Mouse (Mus musculus) kidney, adult 18-20 months (tissue): ENCODE data around the gene Homer1.

Source experiments
- DNase-seq: peaks from one replicate; pipeline ENCODE4 v3.0.0; 2021

The Homer1 gene

DNA sequence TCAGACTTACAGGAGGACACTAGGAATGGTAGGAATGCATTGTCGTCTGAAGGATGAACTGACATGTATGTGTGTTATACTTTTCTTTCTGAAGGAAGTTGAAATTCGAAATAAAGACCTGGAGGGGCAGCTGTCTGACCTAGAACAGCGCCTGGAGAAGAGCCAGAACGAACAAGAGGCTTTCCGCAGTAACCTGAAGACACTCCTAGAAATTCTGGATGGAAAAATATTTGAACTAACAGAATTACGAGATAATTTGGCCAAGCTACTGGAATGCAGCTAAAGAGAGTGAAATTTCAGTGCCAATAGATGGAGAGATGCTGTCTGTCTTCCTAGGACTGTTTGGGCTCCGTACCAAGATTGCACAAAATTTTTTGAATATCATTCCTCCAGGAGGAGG is 102.5 kb downstream of the Homer1 start:
- no peak for DNase-seq

DNA sequence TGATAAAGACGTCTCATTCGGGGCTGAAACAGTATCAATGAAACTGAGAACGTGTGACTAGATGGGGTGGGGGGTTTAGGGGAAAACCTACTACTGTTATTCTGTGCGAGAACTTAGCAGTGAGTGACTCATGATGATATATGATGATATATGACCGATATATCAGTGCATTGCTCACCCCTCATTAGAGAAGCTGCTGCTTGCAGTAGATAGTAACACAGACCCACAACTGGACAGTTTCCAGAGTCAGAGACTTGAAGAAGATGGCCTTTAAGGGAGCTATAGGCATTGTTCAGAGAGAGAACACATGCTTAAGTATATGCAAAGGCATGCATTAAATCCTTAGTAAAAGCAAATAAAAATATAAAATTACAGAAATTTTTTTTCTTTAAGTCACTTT is 107.4 kb downstream of the Homer1 start:
- no peak for DNase-seq

DNA sequence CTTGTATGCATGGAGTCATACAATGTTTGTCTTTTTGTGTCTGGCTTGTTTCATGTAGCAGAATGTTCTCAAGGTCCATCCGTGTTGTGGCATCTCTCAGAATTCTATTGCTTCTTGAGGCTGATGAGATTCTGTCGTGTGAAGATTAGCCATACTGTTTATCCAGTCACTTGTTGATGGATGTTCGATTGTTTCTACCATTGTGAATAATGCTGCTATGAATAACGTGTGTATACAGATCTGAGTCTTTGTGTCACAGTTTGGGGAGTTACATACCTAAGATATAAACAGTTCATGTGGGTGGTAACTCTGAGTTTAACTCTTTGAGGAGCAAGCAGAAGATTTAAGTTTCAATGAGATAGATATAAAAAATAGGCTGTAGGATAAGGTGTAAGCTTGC is 110.9 kb downstream of the Homer1 start:
- no peak for DNase-seq

DNA sequence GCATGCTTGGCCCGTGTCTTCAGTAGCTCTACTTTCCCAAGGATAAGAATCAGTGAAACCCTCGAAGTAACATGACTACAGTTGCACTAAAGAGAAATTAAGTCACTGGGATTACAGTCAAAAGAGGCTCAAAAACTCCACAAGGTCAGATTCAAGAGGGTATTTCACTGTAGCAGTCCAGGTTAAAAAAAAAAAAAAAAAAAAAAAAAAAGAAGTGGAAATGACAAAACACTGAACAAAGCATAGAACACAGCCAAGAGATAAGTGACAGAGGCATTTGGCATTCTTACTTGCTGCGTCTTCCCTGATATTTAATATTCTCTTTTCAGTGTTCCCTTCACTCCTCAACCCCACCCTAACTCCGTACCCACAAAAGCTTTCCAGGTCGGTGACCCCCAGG is 115.6 kb downstream of the Homer1 start:
- no peak for DNase-seq

DNA sequence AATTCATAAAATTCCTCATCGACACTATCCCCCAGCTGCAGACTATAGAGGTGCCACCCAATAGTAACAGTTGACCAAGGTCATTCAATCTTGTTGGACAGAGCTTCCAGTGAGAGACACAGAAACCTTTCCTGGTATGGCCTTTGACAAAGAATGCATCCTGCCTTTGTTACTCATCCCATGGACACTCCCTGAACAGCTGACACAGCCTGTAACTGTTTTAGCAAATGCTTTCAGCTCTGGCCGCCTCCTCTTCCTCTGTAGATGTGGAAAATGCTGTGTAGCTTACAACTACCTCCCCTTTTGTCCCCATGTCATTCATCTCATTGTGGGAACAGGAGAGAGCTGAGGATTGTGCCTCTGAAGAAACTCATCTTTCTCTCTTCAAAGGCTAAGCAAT is 118.9 kb downstream of the Homer1 start:
- DNase-seq: no peak

DNA sequence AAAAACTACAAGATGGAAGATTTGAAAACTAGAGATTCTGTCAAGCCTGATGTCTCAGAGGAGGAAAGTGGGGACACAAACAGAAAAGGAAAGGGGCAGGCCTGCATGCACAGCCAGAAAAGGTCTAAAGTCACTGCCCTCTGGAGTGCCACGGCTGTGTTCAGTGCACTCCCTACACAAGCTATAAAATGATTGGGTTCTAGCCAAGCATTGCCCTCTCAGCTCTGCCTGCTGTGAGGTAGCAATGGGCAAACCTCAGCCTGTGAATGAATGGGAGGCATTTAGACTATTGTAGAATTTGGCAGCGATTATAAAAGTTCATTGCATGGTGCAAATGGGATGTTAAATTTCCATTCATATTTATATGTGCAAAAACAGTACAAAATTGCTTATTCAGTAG is 120.3 kb downstream of the Homer1 start:
- no peak for DNase-seq

DNA sequence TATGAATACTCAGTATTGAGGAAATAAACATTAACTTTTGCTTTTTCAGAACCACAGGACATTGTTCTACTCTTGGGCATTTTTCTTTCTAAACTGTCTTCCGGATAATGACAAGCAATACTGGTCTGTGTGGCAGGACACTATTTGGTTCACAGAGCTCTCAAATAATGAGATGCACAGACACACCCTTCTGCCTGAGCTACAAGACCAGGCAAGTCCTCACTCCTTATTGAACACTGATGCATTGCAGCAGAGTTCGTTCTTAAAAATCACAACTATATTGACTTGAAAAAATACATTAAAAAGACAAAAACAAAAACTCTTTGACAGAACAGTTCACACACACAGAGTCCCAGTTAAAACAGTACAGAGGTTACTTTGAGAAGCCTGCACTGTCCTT is 123.8 kb downstream of the Homer1 start:
- DNase-seq: no peak

DNA sequence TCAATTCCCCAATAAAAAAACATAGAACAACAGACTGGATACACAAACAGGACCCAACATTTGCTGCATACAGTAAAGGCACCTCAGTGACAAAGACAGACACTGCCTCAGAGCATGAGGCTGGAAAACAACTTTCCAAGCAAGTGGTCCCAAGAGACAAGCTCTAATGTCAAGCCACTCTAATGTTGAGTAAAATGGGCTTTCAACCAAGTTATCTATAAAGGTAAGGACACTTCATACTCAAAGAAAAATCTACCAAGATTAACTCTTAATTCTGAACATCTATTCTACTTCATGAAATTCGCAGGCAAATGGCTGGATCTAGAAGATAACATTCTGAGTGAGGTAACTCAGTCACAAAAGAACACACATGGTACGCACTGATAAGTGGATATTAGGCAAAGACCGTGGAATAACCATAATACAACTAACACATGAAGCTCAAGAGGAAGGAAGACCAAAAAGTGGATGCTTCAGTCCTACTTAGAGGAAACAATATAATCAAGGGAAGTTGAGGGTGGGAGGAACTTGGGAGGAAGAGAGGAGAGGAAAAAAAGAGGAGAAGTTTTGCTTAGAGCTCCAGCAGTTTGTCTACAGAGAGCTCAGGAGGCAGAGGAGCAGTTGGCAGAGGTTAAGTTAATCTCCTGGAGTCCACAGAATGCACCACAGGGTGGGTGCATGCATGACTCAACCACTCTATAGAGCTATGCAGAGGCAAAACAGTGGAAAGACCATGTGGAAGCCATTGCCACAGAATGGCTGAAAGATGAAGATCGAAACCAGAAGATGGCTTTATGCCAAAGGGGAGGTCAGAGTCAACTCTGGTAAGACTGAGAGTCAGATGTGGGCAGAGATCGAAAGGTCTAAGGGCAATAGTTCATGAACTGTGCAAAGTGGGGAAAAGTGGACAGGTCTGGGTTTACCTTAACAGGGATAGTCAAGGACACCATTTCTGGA is 128.8 kb downstream of the Homer1 start:
- no peak for DNase-seq

DNA sequence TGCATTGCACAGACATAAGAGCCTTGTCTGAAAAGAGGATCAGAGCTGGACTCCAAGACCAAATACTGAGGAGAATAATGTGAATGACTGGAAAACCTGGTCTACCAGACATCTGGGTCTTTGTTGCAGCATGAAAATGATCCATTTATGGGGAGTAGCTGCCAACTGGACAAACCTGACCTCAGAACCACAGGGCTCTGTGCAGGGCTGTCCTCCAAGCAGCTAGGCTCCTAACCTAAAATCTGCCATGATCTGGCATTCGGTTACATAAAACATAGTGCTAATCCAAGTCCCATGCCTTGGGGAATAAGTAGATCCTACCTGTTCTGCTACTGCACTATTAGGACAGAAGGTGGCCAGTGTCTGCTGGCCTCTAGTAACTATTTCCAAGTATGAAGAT is 129.8 kb downstream of the Homer1 start:
- no peak for DNase-seq

DNA sequence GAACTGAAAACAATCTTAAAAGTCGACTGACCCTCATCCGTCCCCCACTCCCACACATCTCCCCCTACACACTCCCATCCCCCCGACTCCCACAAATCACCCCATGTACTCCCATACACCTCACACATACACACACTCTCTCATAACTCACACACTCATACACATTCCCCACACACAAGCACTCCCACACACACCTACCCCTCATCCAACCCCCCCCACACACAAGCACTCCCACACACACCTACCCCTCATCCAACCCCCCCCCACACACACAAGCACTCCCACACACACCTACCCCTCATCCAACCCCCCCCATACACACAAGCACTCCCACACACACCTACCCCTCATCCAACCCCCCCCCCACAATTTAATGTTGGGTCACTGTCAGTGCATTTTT is 140.7 kb downstream of the Homer1 start:
- no peak for DNase-seq

DNA sequence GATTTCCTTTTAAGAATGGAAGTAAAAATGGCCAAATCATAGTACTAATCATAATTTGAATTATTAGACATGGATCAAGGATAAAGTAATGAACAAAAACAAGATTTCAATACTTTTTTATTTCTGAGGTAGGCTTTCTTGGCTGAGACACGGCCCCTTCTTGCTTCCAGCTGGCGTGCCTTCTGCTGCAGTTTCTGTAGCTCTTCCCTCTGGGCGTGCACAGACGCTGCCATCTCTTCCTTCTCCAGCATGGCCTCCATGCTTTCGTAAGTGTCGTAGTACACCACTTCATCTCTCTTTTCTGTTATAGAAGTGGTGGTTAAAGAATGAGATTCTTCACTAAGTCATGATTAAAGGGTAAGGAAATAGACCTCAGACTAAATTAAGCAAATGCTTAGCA is 153.8 kb downstream of the Homer1 start:
- no peak for DNase-seq
